Mouse (Mus musculus) activated CD4-positive, CD25-positive, alpha-beta regulatory T cell, adult 4 months (primary cell): ENCODE results near the gene Coq10b. TPM values are rescaled to one million over a fixed set of nuclear protein-coding genes. Genes with fewer than 3 reads are reported as not detected.
"Not testable (repeated sequence)": the region's sequence is repeated elsewhere in the genome, so short reads cannot be mapped to it uniquely, and the experiment has no call there.

Experiments
- ATAC-seq: one replicate; pipeline ENCODE4 v1.8.0; 2017
- polyA plus RNA-seq, 2 experiments: library from polyadenylated mRNA; unstranded; fragments of 100-300 nt; shearing (Covaris generic); gene quantifications; one replicate each; pipeline ENCODE4 v1.2.1; 2017

The Coq10b gene
- 10 to 100 TPM; 15.4 to 20.7 TPM for polyA plus RNA-seq

GRCm38 (mm10) chr1:55052355-55052953, at the start of gene Coq10b:
Gene Coq10b (plus strand): TSS chr1:55052770.
- ATAC-seq = peak; percentile 96

DNA sequence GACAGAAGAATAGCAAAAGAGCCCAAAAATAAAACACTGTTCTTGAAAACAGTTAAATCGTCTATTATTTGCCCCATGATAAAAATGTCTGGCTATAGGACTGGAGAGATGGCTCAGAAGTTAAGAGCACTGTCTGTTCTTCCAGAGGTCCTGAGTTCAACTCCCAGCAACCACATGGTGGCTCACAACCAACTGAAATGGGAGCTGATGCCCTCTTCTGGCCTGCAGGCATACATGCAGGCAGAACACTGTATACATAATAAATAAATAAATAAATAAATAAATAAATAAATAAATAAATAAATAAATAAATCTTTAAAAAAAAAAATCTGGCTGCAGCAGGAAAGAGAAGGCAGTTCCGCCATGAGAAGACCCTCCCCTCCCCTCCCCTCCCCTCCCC, 44.3 kb upstream of the Coq10b start:
- not testable (repeated sequence) for ATAC-seq

GRCm38 (mm10) chr1:55012513-55012912, 40.1 kb upstream of the Coq10b start:
- ATAC-seq = no peak

- ATAC-seq = no peak
Measured at GRCm38 (mm10) chr1:55021907-55022306, 30.7 kb upstream of the Coq10b start.

- peak; percentile 3 for ATAC-seq
Measured at GRCm38 (mm10) chr1:55025656-55026430, 26.7 kb upstream of the Coq10b start.

DNA sequence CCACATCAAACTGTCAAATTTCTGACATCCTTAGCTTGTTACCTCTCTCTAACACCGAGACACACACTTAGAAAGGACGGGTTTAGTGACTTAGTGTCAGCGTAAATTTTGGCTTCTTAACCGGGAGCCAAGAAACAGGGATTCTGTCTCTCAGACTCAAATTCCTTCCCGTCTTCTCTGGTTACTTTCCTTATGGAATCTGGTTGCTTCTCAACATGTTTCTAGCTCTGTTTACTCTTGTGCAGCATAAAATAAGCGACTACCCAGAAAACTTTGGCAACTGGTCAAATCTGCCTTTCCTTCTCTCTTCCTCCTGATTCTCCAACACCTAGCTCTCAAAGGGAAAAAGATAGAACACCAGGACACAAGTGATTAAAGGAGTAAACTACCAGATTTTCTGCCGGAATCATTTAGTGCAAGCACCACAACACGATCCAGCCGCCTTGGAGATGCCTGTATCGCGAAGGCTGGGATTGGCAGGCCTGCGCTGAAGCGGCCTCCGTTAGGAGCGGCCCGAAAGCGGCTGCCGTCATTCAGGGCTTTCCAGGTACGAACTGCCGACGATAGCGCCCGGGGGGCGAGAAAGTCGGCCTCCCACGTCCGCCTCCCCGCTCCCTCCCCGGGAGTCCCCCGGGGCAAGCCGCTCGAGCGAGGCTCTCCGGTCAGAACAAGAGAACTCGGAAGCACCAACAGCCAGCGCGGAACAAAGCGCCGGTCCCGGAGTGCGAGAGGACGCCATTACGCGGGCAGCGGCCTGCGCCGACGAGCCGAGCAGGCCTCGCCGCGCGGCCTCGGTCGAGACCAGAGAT, 25.9 kb upstream of the Coq10b start:
- no peak for ATAC-seq

- ATAC-seq = peak; percentile 77
Measured at GRCm38 (mm10) chr1:55027253-55027801, 25.2 kb upstream of the Coq10b start, which contains the start of gene Sf3b1. Gene Sf3b1 (minus strand): TSS chr1:55027481.

- ATAC-seq = no peak
Measured at GRCm38 (mm10) chr1:55027966-55028365, 24.6 kb upstream of the Coq10b start.

GRCm38 (mm10) chr1:55028512-55029249, 23.9 kb upstream of the Coq10b start:
- ATAC-seq = peak; percentile 68

- no peak for ATAC-seq
Measured at GRCm38 (mm10) chr1:55029446-55029845, 23.1 kb upstream of the Coq10b start.

- no peak for ATAC-seq
Measured at GRCm38 (mm10) chr1:55031026-55031779, 21.4 kb upstream of the Coq10b start.

DNA sequence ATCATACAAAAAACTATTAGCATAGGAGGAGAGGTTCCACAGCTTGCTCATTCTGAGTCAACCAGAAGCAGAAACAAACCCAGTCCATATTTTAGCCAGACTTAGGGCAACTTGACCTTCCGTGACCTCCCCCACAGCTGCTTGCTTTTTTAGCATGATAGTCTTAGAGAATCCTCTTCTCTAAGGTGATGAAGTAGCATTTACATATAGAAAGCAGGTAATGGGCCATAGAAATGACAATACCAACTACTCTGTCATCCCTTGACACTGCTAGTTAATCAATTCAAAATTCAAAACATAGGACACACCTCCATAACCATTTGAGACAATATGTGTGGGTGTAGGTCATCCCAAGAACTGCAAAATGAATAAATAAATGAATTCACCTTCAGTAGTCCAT, 12.6 kb upstream of the Coq10b start:
- no peak for ATAC-seq

DNA sequence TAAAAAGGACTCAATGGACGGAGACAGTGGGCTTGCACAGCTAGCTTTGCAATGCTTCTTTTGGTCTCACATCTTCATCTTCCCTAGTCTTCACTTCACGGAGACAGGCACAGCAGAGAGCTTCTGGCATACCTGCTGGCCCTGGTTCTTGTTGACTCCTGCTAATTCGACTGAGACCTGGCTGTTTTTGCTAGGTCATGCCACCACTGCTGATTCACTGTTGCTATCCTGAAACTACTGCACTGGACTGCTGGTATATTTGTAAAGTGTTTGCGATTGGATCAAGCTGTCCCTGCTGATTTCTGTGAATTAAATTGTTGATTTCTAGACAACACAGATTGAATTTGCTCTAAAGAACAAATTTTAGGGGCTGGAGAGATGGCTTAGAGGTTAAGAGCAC, 10.9 kb upstream of the Coq10b start:
- ATAC-seq = no peak

DNA sequence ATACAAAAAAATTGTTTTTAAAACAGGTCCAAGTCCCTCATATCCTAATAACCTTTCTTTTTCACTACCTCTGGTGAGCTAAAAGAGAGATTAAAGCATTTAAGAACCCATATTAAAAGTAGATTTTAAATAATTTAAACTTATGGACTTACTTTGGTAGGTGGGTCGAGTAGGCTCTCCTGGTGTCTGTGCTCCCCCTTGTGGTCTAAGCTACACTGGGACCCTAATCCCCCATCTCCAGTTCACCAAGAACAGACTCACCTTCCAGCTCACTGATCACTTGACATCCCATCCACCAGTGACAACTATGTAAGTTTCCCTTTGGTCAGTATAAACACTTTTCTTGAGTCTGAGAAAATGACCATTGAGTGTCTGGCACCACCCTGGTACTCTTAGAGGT, 10.3 kb upstream of the Coq10b start:
- no peak for ATAC-seq

- peak; percentile 52 for ATAC-seq
Measured at GRCm38 (mm10) chr1:55043164-55043563, 9.4 kb upstream of the Coq10b start.

DNA sequence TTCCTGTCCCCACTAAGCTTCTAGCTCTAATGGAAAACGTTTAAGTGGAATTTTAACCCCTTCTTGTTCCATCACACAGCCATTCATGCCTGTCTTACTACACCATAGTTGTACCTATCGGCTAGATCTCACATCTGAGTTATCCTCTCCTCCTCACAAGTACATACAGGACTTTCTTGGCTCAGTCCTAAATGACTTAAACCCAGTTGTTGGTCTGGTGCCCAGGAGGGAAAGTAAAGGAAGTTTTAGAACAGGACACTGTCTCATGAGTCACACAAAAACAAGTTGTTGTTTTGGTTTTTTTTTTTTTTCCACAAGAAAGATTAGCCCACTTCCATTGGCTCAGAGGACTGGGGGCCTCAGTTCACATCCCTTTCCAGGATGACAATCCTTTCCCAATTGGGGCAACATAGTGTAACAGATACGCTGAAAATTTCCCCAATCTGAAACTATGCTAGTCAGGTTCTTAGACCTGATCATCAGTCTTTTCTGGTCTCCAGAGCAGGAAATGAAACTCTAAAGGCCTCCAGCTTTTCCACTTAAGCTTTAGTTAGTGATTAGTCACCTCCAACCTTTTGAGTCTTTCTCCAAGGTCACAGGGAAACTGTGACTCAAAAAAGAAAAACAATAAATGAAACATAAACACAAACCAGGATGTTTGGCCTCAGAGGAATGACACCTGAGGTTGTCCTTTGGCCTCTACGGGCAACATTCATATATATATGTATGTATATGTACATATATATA, 3.6 kb upstream of the Coq10b start:
- no peak for ATAC-seq

- ATAC-seq = no peak
Measured at GRCm38 (mm10) chr1:55051671-55052070, 899 bp upstream of the Coq10b start.

GRCm38 (mm10) chr1:55053005-55053404, 435 bp downstream of the Coq10b start:
- peak; percentile 5 for ATAC-seq

GRCm38 (mm10) chr1:55053596-55053995, 1.0 kb downstream of the Coq10b start:
- no peak for ATAC-seq

DNA sequence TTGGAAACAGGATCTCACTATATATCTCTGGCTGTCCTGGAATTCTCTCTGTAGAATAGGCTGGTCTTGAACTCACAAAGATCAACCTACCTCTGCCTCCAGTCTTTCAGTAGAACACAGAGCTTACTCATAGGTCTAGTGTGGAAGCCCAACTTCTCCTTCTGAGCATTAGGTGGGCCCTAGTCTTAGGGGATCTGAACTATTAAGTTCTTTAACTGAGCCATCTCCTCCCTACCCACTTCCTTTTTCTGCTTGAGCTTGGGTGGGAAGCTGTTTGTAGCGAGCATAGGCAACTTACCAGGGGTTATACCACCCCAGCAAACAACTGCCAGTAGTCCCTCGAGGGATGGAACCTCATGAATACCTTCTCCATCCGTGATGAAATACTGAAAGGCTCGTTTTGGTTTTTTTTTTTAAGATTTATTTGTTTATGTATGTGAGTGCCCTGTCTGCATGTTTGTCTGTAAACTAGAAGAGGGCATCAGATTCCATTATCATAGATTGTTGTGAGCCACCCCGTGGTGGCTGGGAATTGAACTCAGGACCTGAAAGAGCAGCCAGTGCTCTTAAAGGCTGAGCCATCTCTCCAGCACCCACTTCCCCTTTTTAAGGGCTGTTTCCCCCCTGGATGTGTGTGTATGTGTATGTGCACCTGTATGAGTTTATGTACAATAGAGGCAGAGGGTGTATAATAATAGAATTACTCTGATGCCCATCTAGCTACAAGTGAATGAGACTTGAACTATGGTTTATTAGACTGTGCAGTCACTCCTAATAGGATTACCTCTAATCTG, 2.9 kb downstream of the Coq10b start:
- ATAC-seq = no peak
